Mouse (Mus musculus): ENCODE data around the gene Olfr1361. TPM values are rescaled to one million over a fixed set of nuclear protein-coding genes. Genes with fewer than 3 reads are reported as not detected.

The Olfr1361 gene
- polyA plus RNA-seq (2014; fragmentation: Nextera tagmentation; extraction: Ambion mirVana): not detected in 2 replicates

DNA sequence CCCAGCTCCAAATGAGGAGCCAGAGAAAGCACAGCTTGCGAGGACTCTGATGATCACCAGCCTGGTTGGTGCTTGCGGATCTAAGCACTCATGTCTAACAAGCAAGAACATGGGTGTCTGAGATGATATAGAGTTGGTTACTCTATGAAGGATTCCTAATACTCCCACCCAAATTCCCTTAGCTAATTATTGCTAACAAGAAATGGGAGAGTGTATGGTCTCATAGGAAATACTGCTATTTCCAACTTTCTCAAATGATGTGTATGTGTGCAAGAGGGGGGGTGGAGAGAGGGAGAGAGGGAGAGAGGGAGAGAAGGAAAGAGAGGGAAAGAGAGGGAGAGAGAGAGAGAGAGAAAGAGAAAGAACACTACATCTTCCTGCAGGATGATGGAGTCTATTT, at the start of gene Olfr1361:
Olfr1361 (minus strand) TSS at position 101 of the 400 bp plus-strand sequence.
- Histone ChIP-seq H3K4me2 (no peak within 1 kb of the TSS), H3K4me3 (ENCODE audit: low read depth, low read length) (no peak within 1 kb of the TSS), H3K27ac (ENCODE audit: low read depth, low read length) (no peak within 1 kb of the TSS), H3K4me1 (ENCODE audit: control insufficient read depth, insufficient read depth, low read length) (no peaks in the 10 kb centered on the region), H3K27me3 (ENCODE audit: control insufficient read depth, insufficient read depth, low read length) (no peaks in the 10 kb centered on the region), H3K36me3 (ENCODE audit: control insufficient read depth, insufficient read depth, low read length) (no peaks in the 10 kb centered on the region), H3K9me3 (replicated peaks; ENCODE audit: control insufficient read depth, low read length) (no peaks in the 10 kb centered on the region), H3K9ac (ENCODE audit: low read depth, low read length) (no peak within 1 kb of the TSS)
- 68% methylated on average over 2 of the region's 2 CpGs for WGBS (ENCODE audit: insufficient replicate concordance)
- ATAC-seq (replicated peaks; ENCODE audit: insufficient number of reproducible peaks, low FRiP score, low TSS enrichment): no peak

DNA sequence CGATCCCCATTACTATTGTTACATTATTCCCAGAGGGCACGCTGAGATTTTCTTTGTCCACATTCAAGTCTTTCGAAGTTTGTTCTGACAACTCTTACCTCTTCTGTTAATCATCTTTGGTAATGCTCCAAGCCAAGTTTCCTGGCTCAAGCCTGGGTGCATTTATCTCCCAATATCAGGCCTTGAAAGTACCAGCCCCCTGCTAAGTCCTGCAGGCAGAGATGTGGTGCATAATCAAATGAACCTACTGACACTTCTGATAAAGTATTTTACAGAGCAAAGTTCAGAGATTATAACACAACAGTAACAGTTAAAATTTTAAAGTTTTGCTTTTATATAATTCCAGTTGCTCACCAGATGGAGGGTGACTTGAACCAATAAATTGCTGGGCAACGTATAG, 48.5 kb upstream of the Olfr1361 start:
- no peak for ATAC-seq (replicated peaks; ENCODE audit: insufficient number of reproducible peaks, low FRiP score, low TSS enrichment)
- Histone ChIP-seq H3K27ac (ENCODE audit: low read depth, low read length) (no peak overlapping the region), H3K36me3 (ENCODE audit: control insufficient read depth, insufficient read depth, low read length) (no peaks in the 10 kb centered on the region), H3K9ac (ENCODE audit: low read depth, low read length) (peak overlapping the region; percentile 71; the same call in 1 of the 2 replicates), H3K4me2 (peak overlapping the region; percentile 76), H3K27me3 (ENCODE audit: control insufficient read depth, insufficient read depth, low read length) (no peaks in the 10 kb centered on the region), H3K4me1 (ENCODE audit: control insufficient read depth, insufficient read depth, low read length) (peaks cover 5% of the 10 kb centered on the region), H3K4me3 (ENCODE audit: low read depth, low read length) (peak overlapping the region; percentile 76), H3K9me3 (replicated peaks; ENCODE audit: control insufficient read depth, low read length) (no peaks in the 10 kb centered on the region)
- 29% methylated on average over 4 of the region's 4 CpGs for WGBS (ENCODE audit: insufficient replicate concordance)

DNA sequence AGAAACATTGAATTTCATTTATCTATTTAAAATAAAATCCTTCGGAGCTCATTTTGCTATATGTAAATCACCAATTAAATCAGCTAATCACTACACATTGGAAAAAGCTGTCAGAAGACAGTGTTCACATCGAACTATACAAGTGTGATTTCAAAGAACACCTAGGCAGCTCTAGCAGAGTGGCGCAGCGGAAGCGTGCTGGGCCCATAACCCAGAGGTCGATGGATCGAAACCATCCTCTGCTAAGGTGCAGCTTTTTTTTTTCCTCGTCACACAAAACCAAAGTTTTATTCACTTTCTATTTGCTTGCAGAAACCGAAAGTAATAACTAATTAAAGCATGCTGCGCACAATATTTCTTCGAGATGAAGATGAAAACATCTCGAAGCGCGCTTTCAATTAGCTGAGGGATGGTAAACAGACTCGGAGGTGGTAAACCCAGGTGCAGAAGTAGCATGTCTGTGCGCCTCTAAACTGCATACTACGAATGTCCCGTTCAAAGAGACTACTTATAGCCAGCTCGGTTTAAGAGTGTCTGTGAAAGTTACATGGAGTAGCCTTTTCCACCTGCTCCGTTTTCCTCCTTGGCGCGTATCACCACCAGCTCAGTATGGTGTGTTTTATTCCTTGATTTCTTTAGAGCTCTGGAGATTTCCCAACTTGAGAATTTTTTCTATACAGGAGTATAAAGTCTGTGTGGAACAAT, 47.8 kb upstream of the Olfr1361 start:
- H3K4me1 ChIP-seq (ENCODE audit: control insufficient read depth, insufficient read depth, low read length): peaks cover 5% of the 10 kb centered on the region
- WGBS (ENCODE audit: insufficient replicate concordance): 3% methylated on average over 22 of the region's 22 CpGs
- H3K4me3 ChIP-seq (ENCODE audit: low read depth, low read length): peak overlapping the region; percentile 76
- peak overlapping the region; percentile 76 for H3K4me2 ChIP-seq
- H3K27ac ChIP-seq (ENCODE audit: low read depth, low read length): peak overlapping the region; percentile 41; the same call in 1 of the 2 replicates
- peak overlapping the region; percentile 71 for H3K9ac ChIP-seq (ENCODE audit: low read depth, low read length)
- no peaks in the 10 kb centered on the region for H3K27me3 ChIP-seq (ENCODE audit: control insufficient read depth, insufficient read depth, low read length)
- ATAC-seq (replicated peaks; ENCODE audit: insufficient number of reproducible peaks, low FRiP score, low TSS enrichment): peak; percentile 79
- no peaks in the 10 kb centered on the region for H3K9me3 ChIP-seq (replicated peaks; ENCODE audit: control insufficient read depth, low read length)
- H3K36me3 ChIP-seq (ENCODE audit: control insufficient read depth, insufficient read depth, low read length): no peaks in the 10 kb centered on the region

DNA sequence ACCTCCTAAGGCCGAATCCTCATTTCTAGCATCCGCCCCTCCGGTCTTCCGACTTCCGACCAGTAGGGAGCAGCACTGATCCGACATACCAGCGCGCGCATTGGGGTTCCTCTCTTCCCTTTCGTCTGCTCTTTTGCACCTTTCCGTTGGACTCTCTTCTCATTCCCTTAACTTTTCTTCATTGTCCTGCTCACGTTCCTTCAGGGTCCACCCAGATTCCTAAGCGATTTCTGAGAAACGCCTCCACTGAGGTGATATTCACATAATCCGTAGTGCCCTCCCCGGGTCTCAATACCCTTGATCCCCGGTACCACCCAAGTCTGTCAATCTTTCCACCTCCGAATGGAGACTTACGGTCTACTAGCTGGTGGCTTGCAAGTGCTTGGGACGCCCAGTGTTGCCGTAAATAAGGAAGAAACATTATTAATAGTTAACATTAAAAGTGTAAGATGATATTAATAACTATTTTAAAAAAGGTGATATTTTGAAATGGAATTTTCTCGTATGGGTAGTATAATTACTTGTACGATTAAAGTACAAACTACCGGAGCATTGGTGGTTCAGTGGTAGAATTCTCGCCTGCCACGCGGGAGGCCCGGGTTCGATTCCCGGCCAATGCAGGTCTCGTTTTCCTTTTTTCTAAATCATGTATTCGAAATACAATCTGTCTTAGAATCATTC, 47.0 kb upstream of the Olfr1361 start:
- peak overlapping the region; percentile 79 for H3K9ac ChIP-seq (ENCODE audit: low read depth, low read length)
- H3K27me3 ChIP-seq (ENCODE audit: control insufficient read depth, insufficient read depth, low read length): no peaks in the 10 kb centered on the region
- H3K9me3 ChIP-seq (replicated peaks; ENCODE audit: control insufficient read depth, low read length): no peaks in the 10 kb centered on the region
- peaks cover 3% of the 10 kb centered on the region for H3K4me1 ChIP-seq (ENCODE audit: control insufficient read depth, insufficient read depth, low read length)
- ATAC-seq (replicated peaks; ENCODE audit: insufficient number of reproducible peaks, low FRiP score, low TSS enrichment): peak; percentile 84
- WGBS (ENCODE audit: insufficient replicate concordance): under 1% methylated on average over 32 of the region's 32 CpGs
- H3K27ac ChIP-seq (ENCODE audit: low read depth, low read length): peak overlapping the region; percentile 75
- H3K4me2 ChIP-seq: peak overlapping the region; percentile 44
- H3K36me3 ChIP-seq (ENCODE audit: control insufficient read depth, insufficient read depth, low read length): no peaks in the 10 kb centered on the region
- peak overlapping the region; percentile 76 for H3K4me3 ChIP-seq (ENCODE audit: low read depth, low read length)

GRCm38 (mm10) chr13:21706669-21707068, 43.5 kb upstream of the Olfr1361 start:
- Histone ChIP-seq H3K27me3 (ENCODE audit: control insufficient read depth, insufficient read depth, low read length) (no peaks in the 10 kb centered on the region), H3K9me3 (replicated peaks; ENCODE audit: control insufficient read depth, low read length) (no peaks in the 10 kb centered on the region), H3K9ac (ENCODE audit: low read depth, low read length) (no peak overlapping the region), H3K4me3 (ENCODE audit: low read depth, low read length) (no peak overlapping the region), H3K4me1 (ENCODE audit: control insufficient read depth, insufficient read depth, low read length) (no peaks in the 10 kb centered on the region; the same call in 1 of the 2 replicates), H3K27ac (ENCODE audit: low read depth, low read length) (no peak overlapping the region), H3K36me3 (ENCODE audit: control insufficient read depth, insufficient read depth, low read length) (no peaks in the 10 kb centered on the region), H3K4me2 (no peak overlapping the region)
- ATAC-seq (replicated peaks; ENCODE audit: insufficient number of reproducible peaks, low FRiP score, low TSS enrichment): no peak
- WGBS (ENCODE audit: insufficient replicate concordance): 71% methylated on average over 4 of the region's 4 CpGs

DNA sequence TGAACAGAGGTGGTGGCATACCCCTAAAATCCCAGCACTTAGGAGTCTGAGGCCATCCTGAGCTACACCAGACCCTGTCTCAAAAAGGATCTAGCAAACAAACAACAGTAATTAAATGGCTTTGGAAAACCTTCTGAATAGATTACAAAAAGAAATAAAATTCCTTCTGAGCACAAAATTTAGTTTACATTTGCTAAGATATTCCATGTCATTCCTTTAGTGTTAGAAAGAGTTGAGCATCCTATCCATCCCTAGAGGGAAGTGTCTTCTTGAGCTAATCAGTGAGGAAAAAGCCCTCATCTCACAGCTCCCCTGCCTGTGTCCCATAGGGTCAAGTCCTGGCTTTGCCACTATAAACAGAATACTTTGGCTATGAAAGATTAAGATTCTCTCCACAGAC, 34.6 kb upstream of the Olfr1361 start, which contains the start of gene Olfr1359:
Olfr1359 (plus strand) TSS at position 301 of the 400 bp plus-strand sequence.
- Histone ChIP-seq H3K27ac (ENCODE audit: low read depth, low read length) (no peak within 1 kb of the TSS), H3K4me3 (ENCODE audit: low read depth, low read length) (no peak within 1 kb of the TSS), H3K4me2 (no peak within 1 kb of the TSS), H3K4me1 (ENCODE audit: control insufficient read depth, insufficient read depth, low read length) (no peaks in the 10 kb centered on the region), H3K36me3 (ENCODE audit: control insufficient read depth, insufficient read depth, low read length) (no peaks in the 10 kb centered on the region), H3K9me3 (replicated peaks; ENCODE audit: control insufficient read depth, low read length) (no peaks in the 10 kb centered on the region), H3K27me3 (ENCODE audit: control insufficient read depth, insufficient read depth, low read length) (no peaks in the 10 kb centered on the region), H3K9ac (ENCODE audit: low read depth, low read length) (no peak within 1 kb of the TSS)
- no peak for ATAC-seq (replicated peaks; ENCODE audit: insufficient number of reproducible peaks, low FRiP score, low TSS enrichment)

- WGBS (ENCODE audit: insufficient replicate concordance): 66% methylated on average over 2 of the region's 2 CpGs
- Histone ChIP-seq H3K4me2 (no peak within 1 kb of the TSS), H3K9me3 (replicated peaks; ENCODE audit: control insufficient read depth, low read length) (no peaks in the 10 kb centered on the region), H3K27ac (ENCODE audit: low read depth, low read length) (no peak within 1 kb of the TSS), H3K4me1 (ENCODE audit: control insufficient read depth, insufficient read depth, low read length) (no peaks in the 10 kb centered on the region), H3K9ac (ENCODE audit: low read depth, low read length) (no peak within 1 kb of the TSS), H3K27me3 (ENCODE audit: control insufficient read depth, insufficient read depth, low read length) (no peaks in the 10 kb centered on the region), H3K36me3 (ENCODE audit: control insufficient read depth, insufficient read depth, low read length) (no peaks in the 10 kb centered on the region), H3K4me3 (ENCODE audit: low read depth, low read length) (no peak within 1 kb of the TSS)
- no peak for ATAC-seq (replicated peaks; ENCODE audit: insufficient number of reproducible peaks, low FRiP score, low TSS enrichment)
These were observed 14.1 kb upstream of the Olfr1361 start, which contains the start of gene Olfr1360 for GRCm38 (mm10) chr13:21677305-21677704. TSS of gene Olfr1360 (minus strand) at chr13:21677405.

- H3K36me3 ChIP-seq (ENCODE audit: control insufficient read depth, insufficient read depth, low read length): no peaks in the 10 kb centered on the region
- H3K27me3 ChIP-seq (ENCODE audit: control insufficient read depth, insufficient read depth, low read length): no peaks in the 10 kb centered on the region
- no peak within 1 kb of the TSS for H3K4me3 ChIP-seq (ENCODE audit: low read depth, low read length)
- H3K27ac ChIP-seq (ENCODE audit: low read depth, low read length): no peak within 1 kb of the TSS
- H3K4me1 ChIP-seq (ENCODE audit: control insufficient read depth, insufficient read depth, low read length): no peaks in the 10 kb centered on the region
- no peak within 1 kb of the TSS for H3K4me2 ChIP-seq
- no peak for ATAC-seq (replicated peaks; ENCODE audit: insufficient number of reproducible peaks, low FRiP score, low TSS enrichment)
- H3K9me3 ChIP-seq (replicated peaks; ENCODE audit: control insufficient read depth, low read length): no peaks in the 10 kb centered on the region
- 77% methylated on average over 2 of the region's 2 CpGs for WGBS (ENCODE audit: insufficient replicate concordance)
- H3K9ac ChIP-seq (ENCODE audit: low read depth, low read length): no peak within 1 kb of the TSS
These were observed 20.8 kb downstream of the Olfr1361 start, which contains the start of gene Olfr11 for GRCm38 (mm10) chr13:21642418-21642817. TSS of gene Olfr11 (minus strand) at chr13:21642518.
